Mouse (Mus musculus): ENCODE data around the gene Ifng. TPM values are rescaled to one million over a fixed set of nuclear protein-coding genes. Genes with fewer than 3 reads are reported as not detected.

Gene Ifng
- total and polyA plus RNA-seq, 2 experiments: 0.10 TPM; not detected in 1

DNA sequence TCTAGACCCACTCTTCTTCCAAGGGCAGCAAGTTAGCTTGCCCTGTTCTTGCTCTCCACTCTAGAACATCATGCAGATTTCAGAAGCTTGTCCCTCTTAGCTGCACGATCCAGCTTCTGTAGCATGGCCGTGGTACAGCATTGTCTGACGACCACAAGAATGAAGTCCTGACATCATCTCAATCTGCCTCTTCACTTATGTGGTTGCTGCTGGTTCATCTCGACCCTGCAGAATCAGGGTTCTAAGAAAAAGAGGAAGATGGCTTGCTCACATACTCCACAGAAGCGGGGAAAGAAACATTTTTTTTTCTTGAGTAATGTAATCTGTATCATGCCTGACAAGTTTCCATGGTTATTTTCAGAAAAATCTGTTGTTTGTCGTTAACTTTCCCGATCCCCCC is 39.9 kb downstream of the Ifng start:
- TF ChIP-seq POLR2A (IDR thresholded peaks at IDR 0.05; ENCODE audit: extremely low read depth, insufficient read depth, low read length) (no peak), CTCF (IDR thresholded peaks at IDR 0.05; ENCODE audit: low read depth, low read length) (no peak)
- 80% methylated on average over 7 of the region's 7 CpGs for WGBS
- H3K9ac ChIP-seq (ENCODE audit: low read depth, low read length): no peak overlapping the region

DNA sequence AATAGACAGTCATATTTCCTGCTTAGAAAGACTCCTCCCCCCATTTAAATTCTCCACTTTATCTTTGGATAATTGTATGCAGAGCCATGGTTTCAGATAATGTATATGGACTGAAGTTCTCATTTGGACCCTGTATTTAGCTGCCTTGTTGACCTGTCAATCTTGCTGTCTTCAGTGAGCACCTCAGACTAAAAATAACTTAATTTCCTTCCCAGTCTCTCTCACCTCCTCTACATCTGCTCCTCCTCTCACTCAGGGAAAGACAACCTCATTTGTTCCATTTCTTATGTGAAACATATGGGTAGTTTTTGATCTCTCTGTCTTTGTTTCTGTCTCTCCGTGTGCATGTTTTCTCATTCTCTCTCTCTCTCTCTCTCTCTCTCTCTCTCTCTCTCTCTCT is 53.3 kb downstream of the Ifng start:
- 79% methylated on average over 1 of the region's 1 CpGs for WGBS
- H3K4me1 ChIP-seq (ENCODE audit: control insufficient read depth, insufficient read depth, low read length): no peaks in the 10 kb centered on the region
- no peak overlapping the region for H3K4me3 ChIP-seq (ENCODE audit: insufficient read depth, low read depth, low read length)
- no peak overlapping the region for H3K27ac ChIP-seq (replicated peaks; ENCODE audit: insufficient read depth, low read depth, low read length)
- no peaks in the 10 kb centered on the region for H3K79me2 ChIP-seq (ENCODE audit: control insufficient read depth, insufficient read depth, low read length)
- H3K9ac ChIP-seq (ENCODE audit: low read depth, low read length): no peak overlapping the region
- H3K36me3 ChIP-seq (ENCODE audit: control insufficient read depth, insufficient read depth, low read length): no peaks in the 10 kb centered on the region
- H3K27me3 ChIP-seq (ENCODE audit: control insufficient read depth, insufficient read depth, low read length): no peaks in the 10 kb centered on the region
- DNase-seq (ENCODE audit: extremely low read depth, low read depth, low spot score): no peak
- TF ChIP-seq CTCF (IDR thresholded peaks at IDR 0.05; ENCODE audit: low read depth, low read length): no peak
- TF ChIP-seq POLR2A (IDR thresholded peaks at IDR 0.05; ENCODE audit: extremely low read depth, insufficient read depth, low read length): no peak

More for the DNA sequence above, 39.9 kb downstream of the Ifng start:
- no peak for DNase-seq (ENCODE audit: extremely low read depth, low read depth, low spot score)
- no peak overlapping the region for H3K4me3 ChIP-seq (ENCODE audit: insufficient read depth, low read depth, low read length)
- no peaks in the 10 kb centered on the region for H3K79me2 ChIP-seq (ENCODE audit: control insufficient read depth, insufficient read depth, low read length)
- no peaks in the 10 kb centered on the region for H3K36me3 ChIP-seq (ENCODE audit: control insufficient read depth, insufficient read depth, low read length)
- no peaks in the 10 kb centered on the region for H3K4me1 ChIP-seq (ENCODE audit: control insufficient read depth, insufficient read depth, low read length)
- H3K27ac ChIP-seq (replicated peaks; ENCODE audit: insufficient read depth, low read depth, low read length): no peak overlapping the region
- H3K27me3 ChIP-seq (ENCODE audit: control insufficient read depth, insufficient read depth, low read length): no peaks in the 10 kb centered on the region

GRCm38 (mm10) chr10:118495362-118495761 is 54.5 kb downstream of the Ifng start:
- Histone ChIP-seq H3K79me2 (ENCODE audit: control insufficient read depth, insufficient read depth, low read length) (no peaks in the 10 kb centered on the region), H3K27me3 (ENCODE audit: control insufficient read depth, insufficient read depth, low read length) (no peaks in the 10 kb centered on the region), H3K4me3 (ENCODE audit: insufficient read depth, low read depth, low read length) (no peak overlapping the region), H3K4me1 (ENCODE audit: control insufficient read depth, insufficient read depth, low read length) (no peaks in the 10 kb centered on the region), H3K27ac (replicated peaks; ENCODE audit: insufficient read depth, low read depth, low read length) (no peak overlapping the region), H3K36me3 (ENCODE audit: control insufficient read depth, insufficient read depth, low read length) (no peaks in the 10 kb centered on the region), H3K9ac (ENCODE audit: low read depth, low read length) (no peak overlapping the region)
- DNase-seq (ENCODE audit: extremely low read depth, low read depth, low spot score): no peak
- no peak for TF ChIP-seq POLR2A (IDR thresholded peaks at IDR 0.05; ENCODE audit: extremely low read depth, insufficient read depth, low read length)
- no peak for TF ChIP-seq CTCF (IDR thresholded peaks at IDR 0.05; ENCODE audit: low read depth, low read length)
- 90% methylated on average over 1 of the region's 1 CpGs for WGBS

Other genes with a start within 250 kb of the Ifng start
- not detected in 2 replicates for gene Il22, start 236.1 kb upstream of the Ifng start, total RNA-seq (2014; rRNA removed)
- gene Il22, start 236.1 kb upstream of the Ifng start, polyA plus RNA-seq (2012; rRNA removed): not detected in 2 replicates
- not detected in 2 replicates for gene Gm32717, start 200.3 kb upstream of the Ifng start, total RNA-seq (2014; rRNA removed)
- gene Gm32717, start 200.3 kb upstream of the Ifng start, polyA plus RNA-seq (2012; rRNA removed): not detected in 2 replicates
- gene Gm32802, start 182.4 kb upstream of the Ifng start, total RNA-seq (2014; rRNA removed): not detected in 2 replicates
- not detected in 2 replicates for gene Gm32802, start 182.4 kb upstream of the Ifng start, polyA plus RNA-seq (2012; rRNA removed)
- not detected in 2 replicates for gene Iltifb, start 146.0 kb upstream of the Ifng start, total RNA-seq (2014; rRNA removed)
- not detected in 2 replicates for gene Iltifb, start 146.0 kb upstream of the Ifng start, polyA plus RNA-seq (2012; rRNA removed)
- not detected in 2 replicates for gene Gm9040, start 114.1 kb upstream of the Ifng start, total RNA-seq (2014; rRNA removed)
- not detected in 2 replicates for gene Gm9040, start 114.1 kb upstream of the Ifng start, polyA plus RNA-seq (2012; rRNA removed)
- gene Gm9044, start 108.6 kb upstream of the Ifng start, total RNA-seq (2014; rRNA removed): not detected in 2 replicates
- gene Gm9044, start 108.6 kb upstream of the Ifng start, polyA plus RNA-seq (2012; rRNA removed): not detected in 2 replicates
- not detected in 2 replicates for gene Gm9045, start 103.2 kb upstream of the Ifng start, total RNA-seq (2014; rRNA removed)
- not detected in 2 replicates for gene Gm9045, start 103.2 kb upstream of the Ifng start, polyA plus RNA-seq (2012; rRNA removed)
- gene Gm9046, start 97.8 kb upstream of the Ifng start, total RNA-seq (2014; rRNA removed): not detected in 2 replicates
- gene Gm9046, start 97.8 kb upstream of the Ifng start, polyA plus RNA-seq (2012; rRNA removed): not detected in 2 replicates
- not detected in 2 replicates for gene Gm9048, start 92.4 kb upstream of the Ifng start, total RNA-seq (2014; rRNA removed)
- gene Gm9048, start 92.4 kb upstream of the Ifng start, polyA plus RNA-seq (2012; rRNA removed): not detected in 2 replicates
- gene Gm9049, start 86.9 kb upstream of the Ifng start, total RNA-seq (2014; rRNA removed): not detected in 2 replicates
- not detected in 2 replicates for gene Gm9049, start 86.9 kb upstream of the Ifng start, polyA plus RNA-seq (2012; rRNA removed)